Mouse (Mus musculus) thymus, postnatal 0 days (tissue): ENCODE results near the gene Dtnb. TPM values are rescaled to one million over a fixed set of nuclear protein-coding genes. Genes with fewer than 3 reads are reported as not detected.

Experiments used
- DNase-seq: peaks from one replicate; pipeline ENCODE4 v3.0.0-alpha.2; 2015; ENCODE audit warnings: low spot score
- polyA plus RNA-seq: library from polyadenylated mRNA; unstranded; fragments of >200 nt; fragmentation: Nextera tagmentation; extraction: Ambion mirVana; gene quantifications from 2 replicates; pipeline ENCODE4 v1.2.1, GENCODE M21; 2015

Dtnb gene
- polyA plus RNA-seq, 1 experiment from 2014 or later, result 27.8 TPM

GRCm38 (mm10) chr12:3570711-3571400 is 1.3 kb upstream of the Dtnb start:
- DNase-seq, result no peak

- DNase-seq, result peak; percentile 77
Measured at GRCm38 (mm10) chr12:3572581-3573397, 608 bp downstream of the Dtnb start.

- no peak for DNase-seq
Measured at GRCm38 (mm10) chr12:3573410-3573809, 1.2 kb downstream of the Dtnb start.

- DNase-seq, result peak; percentile 24
Measured at GRCm38 (mm10) chr12:3574670-3575069, 2.5 kb downstream of the Dtnb start.

GRCm38 (mm10) chr12:3579958-3580530 is 7.9 kb downstream of the Dtnb start:
- no peak for DNase-seq

- no peak for DNase-seq
Measured at GRCm38 (mm10) chr12:3582604-3583003, 10.4 kb downstream of the Dtnb start.

GRCm38 (mm10) chr12:3585525-3585924 is 13.3 kb downstream of the Dtnb start:
- DNase-seq, result no peak

- no peak for DNase-seq
Measured at GRCm38 (mm10) chr12:3587010-3587409, 14.8 kb downstream of the Dtnb start.

- no peak for DNase-seq
Measured at GRCm38 (mm10) chr12:3590039-3590438, 17.9 kb downstream of the Dtnb start.

GRCm38 (mm10) chr12:3591595-3591994 is 19.4 kb downstream of the Dtnb start:
- DNase-seq, result no peak

- DNase-seq, result no peak
Measured at GRCm38 (mm10) chr12:3602786-3603185, 30.6 kb downstream of the Dtnb start.

GRCm38 (mm10) chr12:3606202-3606601 is 34.0 kb downstream of the Dtnb start:
- DNase-seq, result no peak

- DNase-seq, result peak; percentile 41
Measured at GRCm38 (mm10) chr12:3609747-3610146, 37.6 kb downstream of the Dtnb start.

- no peak for DNase-seq
Measured at GRCm38 (mm10) chr12:3611871-3612270, 39.7 kb downstream of the Dtnb start.

GRCm38 (mm10) chr12:3615041-3615440 is 42.9 kb downstream of the Dtnb start:
- DNase-seq, result no peak

- DNase-seq, result no peak
Measured at GRCm38 (mm10) chr12:3618144-3619020, 46.2 kb downstream of the Dtnb start.

GRCm38 (mm10) chr12:3619021-3619367 is 46.8 kb downstream of the Dtnb start:
- no peak for DNase-seq

- DNase-seq, result no peak
Measured at GRCm38 (mm10) chr12:3626880-3627279, 54.7 kb downstream of the Dtnb start.

- DNase-seq, result peak; percentile 28
Measured at GRCm38 (mm10) chr12:3641931-3642330, 69.8 kb downstream of the Dtnb start.

GRCm38 (mm10) chr12:3656799-3657198 is 84.6 kb downstream of the Dtnb start:
- DNase-seq, result no peak

GRCm38 (mm10) chr12:3657234-3657633 is 85.1 kb downstream of the Dtnb start:
- no peak for DNase-seq
